Mouse (Mus musculus) heart, adult 2 months (tissue): ENCODE results near the gene Lrig3. TPM values are rescaled to one million over a fixed set of nuclear protein-coding genes. Genes with fewer than 3 reads are reported as not detected.

Source experiments
- DNase-seq, 2 experiments: peaks; one replicate each; pipeline ENCODE4 v3.0.0; 2021
- H3K27ac ChIP-seq: fragments of 200-600 bp; 2 replicates; pipeline ENCODE4 v1.8.1; 2022
- H3K27me3 ChIP-seq: fragments of 200-500 bp; 2 replicates; pipeline ENCODE4 v1.6.1; 2012; ENCODE audit warnings: mild to moderate bottlenecking, low read length, inconsistent platforms, mixed read lengths; ENCODE audit not compliant: control insufficient read depth, insufficient read depth
- H3K36me3 ChIP-seq: fragments of 200-500 bp; 2 replicates; pipeline ENCODE4 v1.6.1; 2012; ENCODE audit warnings: low read length, inconsistent platforms; ENCODE audit not compliant: control insufficient read depth, insufficient read depth
- H3K4me1 ChIP-seq: fragments of 200-500 bp; 2 replicates; pipeline ENCODE4 v1.6.1; 2011; ENCODE audit warnings: low read length; ENCODE audit not compliant: control insufficient read depth, insufficient read depth
- H3K4me3 ChIP-seq: fragments of 200-600 bp; 2 replicates; pipeline ENCODE4 v1.8.1; 2022
- H3K79me2 ChIP-seq: fragments of 200-500 bp; replicated peaks from 2 replicates; pipeline ENCODE4 v1.6.1; 2012; ENCODE audit warnings: mild to moderate bottlenecking, inconsistent platforms, low read length, moderate library complexity, mixed read lengths; ENCODE audit not compliant: control insufficient read depth, insufficient read depth
- H3K9ac ChIP-seq: fragments of 200-500 bp; 2 replicates; pipeline ENCODE4 v1.6.1; 2012; ENCODE audit warnings: low read depth, mild to moderate bottlenecking, control low read depth, inconsistent platforms, low read length, mixed read lengths
- CTCF ChIP-seq: fragments of 200-600 bp; IDR thresholded peaks from 2 replicates; pipeline ENCODE4 v1.8.1; 2022; ENCODE audit warnings: antibody characterized with exemption, mild to moderate bottlenecking, moderate library complexity
- EP300 ChIP-seq: fragments of 200-500 bp; IDR thresholded peaks from 2 replicates; pipeline ENCODE4 v1.6.1; 2011; ENCODE audit warnings: low read depth, low read length, control low read depth; ENCODE audit not compliant: insufficient read depth
- POLR2A ChIP-seq: fragments of 200-500 bp; IDR thresholded peaks from 2 replicates; pipeline ENCODE4 v1.6.1; 2011; ENCODE audit warnings: mild to moderate bottlenecking, low read depth, low read length, control low read depth; ENCODE audit not compliant: insufficient read depth
- WGBS: fragments of 180-500 bp; shearing (Covaris S2); methylation state at CpG from one replicate; pipeline ENCODE4 v1.1.7; 2018; 5-methylcytosine and 5-hydroxymethylcytosine counted together
- intact Hi-C: fragments of 180-260 bp; cut with DNase I; formaldehyde crosslinking; loops from one replicate; pipeline ENCODE4 v1.15.1; 2025
- polyA plus RNA-seq: library from polyadenylated mRNA; depleted of rRNA; stranded (reverse); fragments of >200 nt; gene quantifications from 2 replicates; pipeline ENCODE4 v1.2.3, GENCODE M21; 2012
- total RNA-seq, 2 experiments: library from RNA; stranded (reverse); gene quantifications; 2 replicates each; pipeline ENCODE4 v1.2.3; 2021

Lrig3 gene
- total and polyA plus RNA-seq, 3 experiments: 1.3 to 2.2 (median 1.4) TPM

- intact Hi-C loops: no loop called here
- no peaks in the 10 kb centered on the region for H3K36me3 ChIP-seq
- no peak for DNase-seq
- H3K27ac ChIP-seq: no peak overlapping the region
- no peaks in the 10 kb centered on the region for H3K4me1 ChIP-seq
- no peaks in the 10 kb centered on the region for H3K27me3 ChIP-seq
- WGBS: 85% methylated on average over 8 of the region's 8 CpGs
- H3K9ac ChIP-seq: no peak overlapping the region
- no peaks in the 10 kb centered on the region for H3K79me2 ChIP-seq
- TF ChIP-seq POLR2A: no peak
- TF ChIP-seq CTCF: no peak
- TF ChIP-seq EP300: no peak
- H3K4me3 ChIP-seq: no peak overlapping the region
These were observed 35.0 kb downstream of the Lrig3 start for GRCm38 (mm10) chr10:126000861-126001390.

GRCm38 (mm10) chr10:126002081-126002755 is 36.2 kb downstream of the Lrig3 start:
- H3K4me3 ChIP-seq: no peak overlapping the region
- H3K9ac ChIP-seq: no peak overlapping the region
- WGBS: 90% methylated on average over 14 of the region's 14 CpGs
- TF ChIP-seq POLR2A (no peak), EP300 (no peak), CTCF (no peak)
- intact Hi-C loops: no loop called here
- no peaks in the 10 kb centered on the region for H3K27me3 ChIP-seq
- no peaks in the 10 kb centered on the region for H3K36me3 ChIP-seq
- H3K27ac ChIP-seq: no peak overlapping the region
- H3K4me1 ChIP-seq: no peaks in the 10 kb centered on the region
- DNase-seq: no peak
- no peaks in the 10 kb centered on the region for H3K79me2 ChIP-seq

GRCm38 (mm10) chr10:126002818-126003506 is 37.0 kb downstream of the Lrig3 start:
- 91% methylated on average over 18 of the region's 18 CpGs for WGBS
- TF ChIP-seq POLR2A (no peak), EP300 (no peak), CTCF (no peak)
- no peaks in the 10 kb centered on the region for H3K36me3 ChIP-seq

GRCm38 (mm10) chr10:126003857-126004256 is 37.9 kb downstream of the Lrig3 start:
- TF ChIP-seq EP300 (no peak), POLR2A (no peak), CTCF (no peak)
- H3K36me3 ChIP-seq: no peaks in the 10 kb centered on the region
- WGBS: 89% methylated on average over 1 of the region's 1 CpGs

More at GRCm38 (mm10) chr10:126002818-126003506, 37.0 kb downstream of the Lrig3 start:
- no peaks in the 10 kb centered on the region for H3K4me1 ChIP-seq
- H3K9ac ChIP-seq: no peak overlapping the region
- DNase-seq: no peak
- no peak overlapping the region for H3K27ac ChIP-seq
- H3K27me3 ChIP-seq: no peaks in the 10 kb centered on the region
- intact Hi-C loops: no loop called here
- H3K4me3 ChIP-seq: no peak overlapping the region
- H3K79me2 ChIP-seq: no peaks in the 10 kb centered on the region

GRCm38 (mm10) chr10:126013667-126014066 is 47.7 kb downstream of the Lrig3 start:
- TF ChIP-seq POLR2A: no peak
- no peak for TF ChIP-seq CTCF
- TF ChIP-seq EP300: no peak
- H3K79me2 ChIP-seq: no peaks in the 10 kb centered on the region
- no peak overlapping the region for H3K4me3 ChIP-seq
- intact Hi-C loops: no loop called here
- H3K27ac ChIP-seq: no peak overlapping the region
- H3K4me1 ChIP-seq: no peaks in the 10 kb centered on the region
- H3K36me3 ChIP-seq: no peaks in the 10 kb centered on the region
- WGBS: 89% methylated on average over 11 of the region's 11 CpGs
- DNase-seq: no peak
- H3K9ac ChIP-seq: no peak overlapping the region
- H3K27me3 ChIP-seq: no peaks in the 10 kb centered on the region

More at GRCm38 (mm10) chr10:126003857-126004256, 37.9 kb downstream of the Lrig3 start:
- intact Hi-C loops: no loop called here
- no peak overlapping the region for H3K27ac ChIP-seq
- H3K4me1 ChIP-seq: no peaks in the 10 kb centered on the region
- H3K4me3 ChIP-seq: no peak overlapping the region
- no peaks in the 10 kb centered on the region for H3K79me2 ChIP-seq
- no peaks in the 10 kb centered on the region for H3K27me3 ChIP-seq
- no peak overlapping the region for H3K9ac ChIP-seq
- no peak for DNase-seq

GRCm38 (mm10) chr10:126014673-126015072 is 48.7 kb downstream of the Lrig3 start:
- WGBS: 93% methylated on average over 8 of the region's 8 CpGs
- H3K36me3 ChIP-seq: no peaks in the 10 kb centered on the region
- no peaks in the 10 kb centered on the region for H3K79me2 ChIP-seq
- H3K27ac ChIP-seq: no peak overlapping the region
- H3K4me3 ChIP-seq: no peak overlapping the region
- TF ChIP-seq POLR2A (no peak), CTCF (no peak), EP300 (no peak)
- H3K4me1 ChIP-seq: no peaks in the 10 kb centered on the region
- intact Hi-C loops: no loop called here
- DNase-seq: no peak
- H3K9ac ChIP-seq: no peak overlapping the region
- no peaks in the 10 kb centered on the region for H3K27me3 ChIP-seq
